Mouse (Mus musculus) heart, adult 2 months (tissue): ENCODE results near the gene Cnot10. TPM values are rescaled to one million over a fixed set of nuclear protein-coding genes. Genes with fewer than 3 reads are reported as not detected.

Experiments
- DNase-seq, 2 experiments: peaks; one replicate each; pipeline ENCODE4 v3.0.0; 2021
- H3K27ac ChIP-seq: fragments of 200-600 bp; 2 replicates; pipeline ENCODE4 v1.8.1; 2022
- H3K27me3 ChIP-seq: fragments of 200-500 bp; 2 replicates; pipeline ENCODE4 v1.6.1; 2012; ENCODE audit warnings: mild to moderate bottlenecking, low read length, inconsistent platforms, mixed read lengths; ENCODE audit not compliant: control insufficient read depth, insufficient read depth
- H3K36me3 ChIP-seq: fragments of 200-500 bp; 2 replicates; pipeline ENCODE4 v1.6.1; 2012; ENCODE audit warnings: low read length, inconsistent platforms; ENCODE audit not compliant: control insufficient read depth, insufficient read depth
- H3K4me1 ChIP-seq: fragments of 200-500 bp; 2 replicates; pipeline ENCODE4 v1.6.1; 2011; ENCODE audit warnings: low read length; ENCODE audit not compliant: control insufficient read depth, insufficient read depth
- H3K4me3 ChIP-seq: fragments of 200-600 bp; 2 replicates; pipeline ENCODE4 v1.8.1; 2022
- H3K79me2 ChIP-seq: fragments of 200-500 bp; replicated peaks from 2 replicates; pipeline ENCODE4 v1.6.1; 2012; ENCODE audit warnings: mild to moderate bottlenecking, inconsistent platforms, low read length, moderate library complexity, mixed read lengths; ENCODE audit not compliant: control insufficient read depth, insufficient read depth
- H3K9ac ChIP-seq: fragments of 200-500 bp; 2 replicates; pipeline ENCODE4 v1.6.1; 2012; ENCODE audit warnings: low read depth, mild to moderate bottlenecking, control low read depth, inconsistent platforms, low read length, mixed read lengths
- CTCF ChIP-seq: fragments of 200-600 bp; IDR thresholded peaks from 2 replicates; pipeline ENCODE4 v1.8.1; 2022; ENCODE audit warnings: antibody characterized with exemption, mild to moderate bottlenecking, moderate library complexity
- EP300 ChIP-seq: fragments of 200-500 bp; IDR thresholded peaks from 2 replicates; pipeline ENCODE4 v1.6.1; 2011; ENCODE audit warnings: low read depth, low read length, control low read depth; ENCODE audit not compliant: insufficient read depth
- POLR2A ChIP-seq: fragments of 200-500 bp; IDR thresholded peaks from 2 replicates; pipeline ENCODE4 v1.6.1; 2011; ENCODE audit warnings: mild to moderate bottlenecking, low read depth, low read length, control low read depth; ENCODE audit not compliant: insufficient read depth
- WGBS: fragments of 180-500 bp; shearing (Covaris S2); methylation state at CpG from one replicate; pipeline ENCODE4 v1.1.7; 2018; 5-methylcytosine and 5-hydroxymethylcytosine counted together
- intact Hi-C: fragments of 180-260 bp; cut with DNase I; formaldehyde crosslinking; loops from one replicate; pipeline ENCODE4 v1.15.1; 2025
- polyA plus RNA-seq: library from polyadenylated mRNA; depleted of rRNA; stranded (reverse); fragments of >200 nt; gene quantifications from 2 replicates; pipeline ENCODE4 v1.2.3, GENCODE M21; 2012
- total RNA-seq, 2 experiments: library from RNA; stranded (reverse); gene quantifications; 2 replicates each; pipeline ENCODE4 v1.2.3; 2021

The Cnot10 gene
- total and polyA plus RNA-seq, 3 experiments, result 16.8 to 23.5 (median 22.5) TPM

GRCm38 (mm10) chr9:114560771-114561670 lies 79.0 kb downstream of the Cnot10 start:
- DNase-seq, result no peak
- no peak for TF ChIP-seq CTCF
- TF ChIP-seq POLR2A, result no peak
- no peak for TF ChIP-seq EP300
- H3K36me3 ChIP-seq, result no peaks in the 10 kb centered on the region
- 9% methylated on average over 36 of the region's 36 CpGs for WGBS
- H3K27me3 ChIP-seq, result peaks cover 28% of the 10 kb centered on the region
- H3K4me1 ChIP-seq, result no peaks in the 10 kb centered on the region
- H3K4me3 ChIP-seq, result no peak overlapping the region
- no peaks in the 10 kb centered on the region for H3K79me2 ChIP-seq
- intact Hi-C loops, result no loop called here
- no peak overlapping the region for H3K9ac ChIP-seq
- H3K27ac ChIP-seq, result no peak overlapping the region

DNA sequence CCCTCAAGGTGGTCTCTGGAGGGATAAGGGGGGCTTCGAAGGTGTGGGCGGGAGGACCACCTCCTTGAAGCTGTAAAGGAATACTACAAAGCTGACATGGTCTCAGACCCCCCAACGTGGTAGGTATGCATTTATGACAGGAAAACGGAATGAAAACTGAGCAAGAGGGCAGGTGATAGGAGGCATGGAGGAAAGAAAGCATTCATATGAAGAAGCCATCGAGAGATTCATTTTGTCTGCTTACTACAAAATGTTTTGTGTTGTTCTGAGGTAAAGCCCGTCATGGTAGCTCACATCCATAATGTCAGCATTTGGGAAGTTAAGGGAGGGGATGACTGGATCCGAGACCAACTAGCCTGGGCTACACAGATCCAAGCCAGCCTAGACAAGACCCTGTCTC lies 79.8 kb downstream of the Cnot10 start:
- no peak for DNase-seq
- no peaks in the 10 kb centered on the region for H3K4me1 ChIP-seq
- no peaks in the 10 kb centered on the region for H3K36me3 ChIP-seq
- intact Hi-C loops, result no loop called here
- H3K4me3 ChIP-seq, result no peak overlapping the region
- H3K27me3 ChIP-seq, result peaks cover 28% of the 10 kb centered on the region
- H3K79me2 ChIP-seq, result no peaks in the 10 kb centered on the region
- H3K27ac ChIP-seq, result no peak overlapping the region
- WGBS, result 40% methylated on average over 7 of the region's 7 CpGs
- no peak overlapping the region for H3K9ac ChIP-seq
- TF ChIP-seq CTCF, result no peak
- TF ChIP-seq POLR2A, result no peak
- no peak for TF ChIP-seq EP300

GRCm38 (mm10) chr9:114557086-114557485 lies 82.9 kb downstream of the Cnot10 start:
- H3K27me3 ChIP-seq, result peaks cover 11% of the 10 kb centered on the region
- intact Hi-C loops, result no loop called here
- no peaks in the 10 kb centered on the region for H3K36me3 ChIP-seq
- 42% methylated on average over 7 of the region's 7 CpGs for WGBS
- DNase-seq, result no peak
- no peak overlapping the region for H3K27ac ChIP-seq
- H3K79me2 ChIP-seq, result no peaks in the 10 kb centered on the region
- H3K4me3 ChIP-seq, result no peak overlapping the region
- H3K9ac ChIP-seq, result no peak overlapping the region
- TF ChIP-seq CTCF (no peak), EP300 (no peak), POLR2A (no peak)
- H3K4me1 ChIP-seq, result no peaks in the 10 kb centered on the region

DNA sequence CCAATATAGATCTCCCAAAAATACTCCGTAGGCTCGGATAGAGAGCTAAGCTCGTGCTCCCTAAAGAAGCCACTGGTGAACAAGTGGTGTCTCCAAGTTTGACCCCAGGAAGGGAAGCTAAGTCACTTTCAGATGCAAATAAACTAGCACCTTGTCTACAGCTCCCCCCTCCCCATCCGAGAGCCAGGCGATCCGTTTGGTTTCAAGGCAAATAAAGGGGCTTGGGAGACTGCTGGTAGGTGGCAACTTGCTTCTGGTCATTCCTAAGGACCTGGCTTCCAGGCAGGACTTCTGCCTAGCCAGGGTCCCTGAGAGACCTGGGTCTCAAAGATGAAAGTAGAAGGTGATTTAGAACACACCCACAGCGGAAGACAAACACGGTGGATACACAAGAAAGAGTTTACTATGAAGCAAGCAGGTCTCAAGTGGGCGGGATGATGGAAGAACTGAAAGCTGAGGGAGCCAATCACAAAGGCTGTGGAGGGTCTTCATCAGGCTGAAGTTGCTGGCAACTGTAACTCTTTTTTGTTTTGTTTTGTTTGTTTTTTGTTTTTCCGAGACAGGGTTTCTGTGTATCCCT lies 83.6 kb downstream of the Cnot10 start:
- H3K9ac ChIP-seq, result no peak overlapping the region
- no peak overlapping the region for H3K27ac ChIP-seq
- DNase-seq, result no peak
- no peaks in the 10 kb centered on the region for H3K79me2 ChIP-seq
- no peak overlapping the region for H3K4me3 ChIP-seq
- TF ChIP-seq EP300 (no peak), CTCF (no peak), POLR2A (no peak)
- peaks cover 9% of the 10 kb centered on the region for H3K27me3 ChIP-seq
- intact Hi-C loops, result no loop called here
- no peaks in the 10 kb centered on the region for H3K4me1 ChIP-seq
- no peaks in the 10 kb centered on the region for H3K36me3 ChIP-seq
- 62% methylated on average over 10 of the region's 10 CpGs for WGBS

DNA sequence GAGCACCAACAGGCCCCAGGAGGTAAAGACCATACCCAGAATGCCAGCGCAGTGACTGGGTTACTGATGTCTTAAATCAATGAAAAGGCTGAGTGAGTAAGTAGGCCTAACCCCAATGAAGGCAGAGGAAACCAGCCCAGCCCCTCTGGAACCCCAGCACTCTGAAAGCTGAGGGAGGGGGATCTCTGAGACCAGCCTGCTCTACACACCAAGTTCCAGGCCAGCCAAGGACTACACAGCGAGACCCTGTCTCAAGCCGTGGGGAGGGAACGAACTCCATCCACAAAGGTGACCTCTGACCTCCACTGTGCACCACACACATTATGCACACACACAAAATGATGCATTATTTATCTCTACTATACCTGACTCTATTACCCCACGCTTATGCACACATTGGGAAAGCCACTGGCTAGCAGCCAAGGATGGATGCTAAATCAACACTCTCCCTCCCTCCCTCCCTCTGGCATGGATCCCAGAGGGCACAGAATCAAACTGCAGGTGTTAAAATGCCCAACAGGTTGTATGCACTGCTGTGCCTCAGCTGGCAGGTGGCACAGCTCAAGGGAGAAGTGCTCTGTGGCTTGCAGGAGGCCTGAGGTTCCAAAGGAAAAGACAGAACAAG lies 85.5 kb downstream of the Cnot10 start:
- 76% methylated on average over 5 of the region's 5 CpGs for WGBS
- H3K79me2 ChIP-seq, result no peaks in the 10 kb centered on the region
- H3K4me3 ChIP-seq, result no peak overlapping the region
- no peak overlapping the region for H3K27ac ChIP-seq
- no peaks in the 10 kb centered on the region for H3K4me1 ChIP-seq
- intact Hi-C loops, result no loop called here
- DNase-seq, result no peak
- H3K27me3 ChIP-seq, result 0 out of 2 replicates have a peak, but pooled peaks cover 2% of the 10 kb centered on the region
- TF ChIP-seq EP300 (no peak), CTCF (no peak), POLR2A (no peak)
- H3K36me3 ChIP-seq, result no peaks in the 10 kb centered on the region
- no peak overlapping the region for H3K9ac ChIP-seq

DNA sequence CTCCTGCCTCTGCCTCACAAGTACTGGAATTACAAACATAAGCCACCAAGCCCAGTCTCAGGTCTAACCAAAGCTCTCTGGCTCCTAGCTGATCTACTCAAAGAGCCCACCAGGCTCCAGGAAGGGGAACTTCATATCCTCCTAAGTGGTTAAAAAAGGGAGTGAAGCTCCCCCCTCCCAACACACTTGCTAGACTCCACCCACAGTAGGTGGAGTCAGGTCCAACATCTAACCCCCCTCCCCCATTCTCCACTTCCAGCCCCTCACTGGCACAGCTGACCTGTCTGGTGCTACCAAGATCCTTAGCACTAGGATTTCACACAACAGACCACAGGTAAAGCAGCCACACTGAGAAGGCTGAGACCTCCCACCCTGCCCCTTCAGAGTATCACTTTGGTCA lies 86.2 kb downstream of the Cnot10 start:
- Histone ChIP-seq H3K27me3 (0 out of 2 replicates have a peak, but pooled peaks cover 2% of the 10 kb centered on the region), H3K79me2 (no peaks in the 10 kb centered on the region), H3K9ac (no peak overlapping the region), H3K36me3 (no peaks in the 10 kb centered on the region), H3K4me1 (no peaks in the 10 kb centered on the region), H3K27ac (no peak overlapping the region), H3K4me3 (no peak overlapping the region)
- TF ChIP-seq CTCF, result no peak
- no peak for TF ChIP-seq POLR2A
- no peak for TF ChIP-seq EP300
- intact Hi-C loops, result no loop called here
- no peak for DNase-seq
